Mouse (Mus musculus) monocyte, adult 59 days (primary cell): ENCODE results near the gene Max. TPM values are rescaled to one million over a fixed set of nuclear protein-coding genes. Genes with fewer than 3 reads are reported as not detected.

Experiments used
- total RNA-seq, 2 experiments: library from RNA; stranded (reverse); gene quantifications; one replicate each; pipeline ENCODE4 v1.2.4; 2023

The Max gene
- total RNA-seq = 100 to 1,000 TPM; 144 to 148 TPM

GRCm38 (mm10) chr12:76961932-76962891 is at the start of gene Max:
Max (minus strand) TSS chr12:76962201.

Other genes starting within 250 kb of the Max start
- gene Churc1, start 196.7 kb downstream of the Max start, total RNA-seq = 10 to 100 TPM; 23.5 to 24.5 TPM
- gene Fntb, start 196.6 kb downstream of the Max start, total RNA-seq = 1 to 10 TPM; 2.3 to 3.5 TPM
- not detected for gene Gpx2, start 166.6 kb downstream of the Max start, total RNA-seq
- gene Rab15, start 139.3 kb downstream of the Max start, total RNA-seq = not detected